Mouse (Mus musculus) heart, adult 8-10 months (tissue): Measurements from ENCODE around the gene Rbm47. TPM values are rescaled to one million over a fixed set of nuclear protein-coding genes. Genes with fewer than 3 reads are reported as not detected.
"Not testable (repeated sequence)": the region's sequence is repeated elsewhere in the genome, so short reads cannot be mapped to it uniquely, and the experiment has no call there.

Source experiments
- DNase-seq: peaks from one replicate; pipeline ENCODE4 v3.0.0; 2022; ENCODE audit warnings: low spot score
- total RNA-seq, 4 experiments: library from RNA; stranded (reverse); gene quantifications; 2 replicates each; pipeline ENCODE4 v1.2.4; 2022

The Rbm47 gene
- 1 to 10 TPM; 1.2 to 2.2 (median 1.5) TPM for total RNA-seq

- no peak for DNase-seq
Measured at GRCm38 (mm10) chr5:66173018-66173417, at the start of gene Rbm47. TSS of gene Rbm47 (minus strand) at chr5:66173118.

- DNase-seq: no peak
Measured at GRCm38 (mm10) chr5:66220620-66221019, 47.7 kb upstream of the Rbm47 start.

GRCm38 (mm10) chr5:66219692-66220091 is 46.8 kb upstream of the Rbm47 start:
- no peak for DNase-seq

DNA sequence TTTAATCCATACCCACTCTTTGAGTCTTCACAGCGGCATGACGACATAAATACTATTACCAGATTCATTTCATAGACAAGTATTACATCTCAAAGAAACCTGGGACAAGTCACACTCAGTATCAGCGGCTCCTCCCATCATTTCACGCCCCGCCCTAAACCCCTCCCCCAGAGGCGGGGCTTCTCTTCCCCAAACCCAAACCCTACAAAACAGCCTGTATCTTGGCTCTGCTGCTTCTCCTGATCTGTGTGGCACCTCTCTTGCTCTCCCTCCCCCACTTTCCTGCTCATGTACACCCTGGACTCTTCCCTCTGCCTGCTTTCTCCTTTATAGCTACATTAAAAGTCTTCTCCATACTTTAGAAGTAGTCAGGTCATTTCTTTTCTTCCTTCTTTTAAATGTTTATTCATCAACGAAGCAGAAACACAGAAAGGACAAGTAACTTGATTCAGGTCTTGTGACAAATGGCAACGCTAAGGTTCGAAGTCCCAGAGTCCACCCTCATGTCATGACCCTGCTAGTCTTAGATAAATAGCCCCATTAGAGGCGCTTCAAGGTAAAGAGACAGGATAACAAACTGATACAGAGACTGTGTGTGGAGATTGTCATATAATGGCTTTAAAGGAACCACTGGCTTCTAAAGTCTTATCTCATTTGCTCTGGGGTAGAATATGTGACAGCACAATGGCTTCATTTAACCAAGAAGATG is 42.8 kb upstream of the Rbm47 start:
- DNase-seq: no peak

GRCm38 (mm10) chr5:66214395-66214935 is 41.5 kb upstream of the Rbm47 start:
- no peak for DNase-seq

- DNase-seq: no peak
Measured at GRCm38 (mm10) chr5:66209532-66210176, 36.7 kb upstream of the Rbm47 start.

- DNase-seq: no peak
Measured at GRCm38 (mm10) chr5:66204966-66205365, 32.0 kb upstream of the Rbm47 start.

DNA sequence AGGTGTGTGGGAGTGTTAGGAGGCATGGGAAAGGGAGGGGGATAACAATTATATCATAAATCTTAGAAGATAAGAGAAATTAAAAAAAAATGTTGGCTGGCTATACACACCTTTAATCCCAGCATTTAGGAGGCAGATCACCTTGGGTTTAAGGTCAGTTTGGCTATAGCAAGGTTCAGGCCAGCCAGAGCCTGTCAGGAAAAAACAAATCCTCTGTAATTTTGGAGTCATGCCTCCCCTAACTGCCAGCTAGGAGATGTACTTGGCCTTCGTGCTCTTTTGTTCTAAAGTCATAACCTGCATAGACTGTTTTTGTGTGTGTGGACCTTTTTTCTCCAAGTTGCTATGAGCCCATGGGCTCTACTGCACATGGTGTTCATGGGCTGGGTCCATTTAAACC is 30.5 kb upstream of the Rbm47 start:
- no peak for DNase-seq

- peak; percentile 7 for DNase-seq
Measured at GRCm38 (mm10) chr5:66200044-66200443, 27.1 kb upstream of the Rbm47 start.

DNA sequence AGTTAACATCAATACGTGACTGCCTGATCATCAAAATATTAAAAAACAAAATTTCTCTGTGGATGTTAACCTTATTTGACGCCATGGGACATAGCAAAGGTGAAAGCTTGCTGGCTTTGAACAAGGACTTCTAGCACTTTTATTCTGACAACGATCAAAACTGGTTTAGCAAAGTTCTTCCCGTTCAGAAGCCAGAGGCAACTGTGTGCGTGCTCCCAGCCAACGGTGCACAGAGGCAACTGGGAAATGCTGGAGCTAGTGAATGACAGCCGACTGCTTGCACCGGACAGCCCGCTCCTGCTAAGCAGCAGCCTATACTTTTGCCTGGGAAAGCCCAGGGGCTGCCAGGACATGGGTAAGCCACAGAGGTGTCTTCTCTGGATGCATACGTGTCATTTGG is 22.4 kb upstream of the Rbm47 start:
- DNase-seq: no peak

- DNase-seq: no peak
Measured at GRCm38 (mm10) chr5:66193218-66193846, 20.4 kb upstream of the Rbm47 start.

DNA sequence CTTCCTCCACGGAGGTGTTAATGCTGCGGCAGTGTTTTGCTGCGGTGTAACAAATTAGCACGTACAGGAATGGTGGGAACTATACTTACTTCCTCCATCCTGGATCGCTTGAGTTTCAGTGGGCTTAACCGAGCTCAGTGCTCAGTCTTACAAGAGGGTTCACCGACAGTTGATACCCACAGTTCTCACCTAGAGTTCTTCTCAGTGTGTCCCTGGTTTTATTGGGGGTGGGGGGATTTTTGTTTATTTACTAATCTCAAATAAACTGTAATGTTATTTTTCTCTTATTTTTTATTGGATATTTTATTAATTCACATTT is 18.2 kb upstream of the Rbm47 start:
- no peak for DNase-seq

GRCm38 (mm10) chr5:66190481-66191184 is 17.7 kb upstream of the Rbm47 start:
- DNase-seq: no peak

DNA sequence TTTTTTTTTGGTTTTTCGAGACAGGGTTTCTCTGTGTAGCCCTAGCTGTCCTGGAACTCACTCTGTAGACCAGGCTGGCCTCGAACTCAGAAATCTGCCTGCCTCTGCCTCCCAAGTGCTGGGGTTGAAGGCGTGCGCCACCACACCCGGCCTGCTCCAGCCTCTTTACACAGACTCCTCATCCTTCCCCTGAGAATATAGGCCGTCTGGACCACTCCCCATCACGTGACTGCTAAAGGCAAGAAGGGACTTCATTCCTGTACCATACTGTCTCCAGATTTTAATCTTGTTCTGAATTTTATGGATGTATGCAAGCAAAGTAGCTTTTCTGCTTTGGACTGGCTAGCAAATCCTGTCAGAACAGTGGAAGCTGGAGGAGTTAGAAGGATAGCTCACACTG is 15.7 kb upstream of the Rbm47 start:
- not testable (repeated sequence) for DNase-seq

GRCm38 (mm10) chr5:66182156-66182555 is 9.2 kb upstream of the Rbm47 start:
- DNase-seq: peak; percentile 18

DNA sequence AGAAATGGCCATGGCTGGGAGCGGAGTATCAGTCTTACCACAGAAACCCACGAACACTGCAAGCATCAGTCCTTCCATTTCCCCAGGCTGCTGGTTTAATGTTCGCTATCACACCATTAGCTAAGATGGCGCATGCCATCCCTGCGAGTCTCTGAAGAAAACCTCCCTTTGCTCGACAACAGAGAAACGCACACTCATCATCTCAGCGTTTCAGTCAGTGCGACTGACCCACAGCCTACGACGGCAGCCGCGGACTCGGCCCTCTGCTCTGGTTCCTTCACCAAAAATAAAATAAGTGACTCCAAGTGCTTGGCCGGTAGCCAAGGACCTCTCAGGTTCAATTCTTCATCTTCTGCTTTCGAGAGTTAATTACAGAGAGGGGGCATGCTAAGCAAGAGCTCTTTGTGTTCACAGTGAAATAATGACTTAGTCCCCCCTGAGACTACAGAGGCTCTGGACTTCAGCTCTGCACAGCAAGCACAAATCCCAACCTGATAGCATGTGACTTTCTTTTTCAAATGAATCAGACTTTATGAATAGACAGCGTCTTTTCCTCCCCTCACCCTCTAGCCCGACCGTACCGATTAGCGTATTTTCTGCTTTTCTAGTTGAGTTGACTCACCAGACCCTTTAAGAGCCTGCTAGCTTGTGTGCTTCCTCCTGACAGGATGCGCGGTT is 1.4 kb upstream of the Rbm47 start:
- DNase-seq: no peak

GRCm38 (mm10) chr5:66170591-66170990 is 2.3 kb downstream of the Rbm47 start:
- no peak for DNase-seq

DNA sequence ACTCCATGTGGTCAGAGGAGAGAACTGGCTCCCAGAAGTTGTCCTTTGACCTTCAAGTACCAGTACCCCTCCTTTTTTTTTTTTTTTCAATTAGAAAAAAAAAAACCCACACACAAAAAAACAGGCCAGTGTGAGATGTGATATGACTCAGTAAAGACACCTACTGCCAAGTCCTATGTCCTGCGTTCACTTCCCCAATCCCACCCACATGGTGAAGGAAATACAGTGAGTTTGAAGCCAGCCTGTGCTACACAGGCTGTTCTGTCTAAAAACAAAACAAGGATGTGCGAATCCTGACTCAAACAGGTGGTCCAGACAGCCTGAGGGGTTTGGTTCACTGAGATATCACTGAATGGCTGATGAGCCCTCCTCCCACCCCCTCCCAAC is 3.8 kb downstream of the Rbm47 start:
- no peak for DNase-seq

- DNase-seq: no peak
Measured at GRCm38 (mm10) chr5:66168462-66169098, 4.3 kb downstream of the Rbm47 start.

DNA sequence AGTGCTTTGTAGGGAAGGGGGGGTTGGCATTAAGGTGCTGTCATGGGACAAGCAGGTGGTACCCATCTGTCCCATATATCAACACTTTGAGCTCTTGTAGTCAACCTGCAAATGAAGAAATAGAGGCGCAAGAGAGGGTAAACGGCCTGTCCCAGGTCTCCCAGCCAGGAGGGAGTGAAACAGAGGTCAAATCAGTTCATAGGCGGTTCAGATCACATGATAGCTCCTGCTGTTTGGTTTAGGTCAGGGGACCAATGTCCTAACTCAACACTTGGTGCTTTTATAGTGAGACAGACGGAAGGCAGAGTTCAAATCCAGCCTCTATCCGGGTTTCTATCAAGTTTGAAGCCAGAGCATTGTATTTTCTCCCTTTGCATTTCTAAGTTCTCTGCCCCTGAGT is 6.0 kb downstream of the Rbm47 start:
- DNase-seq: no peak

- DNase-seq: no peak
Measured at GRCm38 (mm10) chr5:66166193-66166629, 6.7 kb downstream of the Rbm47 start.
